Mouse (Mus musculus): Measurements from ENCODE around the gene Ehmt2.
"Not testable (repeated sequence)": the region's sequence is repeated elsewhere in the genome, so short reads cannot be mapped to it uniquely, and the experiment has no call there.

Gene Ehmt2

GRCm38 (mm10) chr17:34927306-34928019, 29.2 kb downstream of the Ehmt2 start:
- DNase-seq (ENCODE audit: low spot score) = no peak

GRCm38 (mm10) chr17:34928841-34929240, 30.6 kb downstream of the Ehmt2 start:
- no peak for DNase-seq (ENCODE audit: low spot score)

GRCm38 (mm10) chr17:34931061-34931734, 32.9 kb downstream of the Ehmt2 start, which contains the start of gene Neu1:
Gene Neu1 (plus strand): TSS chr17:34931253.
- peak; percentile 99 for DNase-seq (ENCODE audit: low spot score)

GRCm38 (mm10) chr17:34931735-34932098, 33.4 kb downstream of the Ehmt2 start:
- DNase-seq (ENCODE audit: low spot score) = peak; percentile 37

GRCm38 (mm10) chr17:34932287-34932686, 34.0 kb downstream of the Ehmt2 start:
- no peak for DNase-seq (ENCODE audit: low spot score)

- DNase-seq (ENCODE audit: low spot score) = no peak
Observed at GRCm38 (mm10) chr17:34934031-34934430, 35.8 kb downstream of the Ehmt2 start.

GRCm38 (mm10) chr17:34934830-34935229, 36.6 kb downstream of the Ehmt2 start:
- DNase-seq (ENCODE audit: low spot score) = no peak

- DNase-seq (ENCODE audit: low spot score) = no peak
Observed at GRCm38 (mm10) chr17:34937960-34938505, 39.8 kb downstream of the Ehmt2 start.

GRCm38 (mm10) chr17:34941344-34942041, 43.2 kb downstream of the Ehmt2 start:
- DNase-seq (ENCODE audit: low spot score) = no peak

- DNase-seq (ENCODE audit: low spot score) = no peak
Observed at GRCm38 (mm10) chr17:34943128-34943815, 45.0 kb downstream of the Ehmt2 start.

GRCm38 (mm10) chr17:34944362-34944761, 46.1 kb downstream of the Ehmt2 start:
- DNase-seq (ENCODE audit: low spot score) = no peak

- no peak for DNase-seq (ENCODE audit: low spot score)
Observed at GRCm38 (mm10) chr17:34946486-34947140, 48.3 kb downstream of the Ehmt2 start.

- peak; percentile 60 for DNase-seq (ENCODE audit: low spot score)
Observed at GRCm38 (mm10) chr17:34947606-34948005, 49.3 kb downstream of the Ehmt2 start.

GRCm38 (mm10) chr17:34948721-34949552, 50.7 kb downstream of the Ehmt2 start:
- not testable (repeated sequence) for DNase-seq (ENCODE audit: low spot score)

- no peak for DNase-seq (ENCODE audit: low spot score)
Observed at GRCm38 (mm10) chr17:34949553-34949969, 51.3 kb downstream of the Ehmt2 start.

- DNase-seq (ENCODE audit: low spot score) = no peak
Observed at GRCm38 (mm10) chr17:34950514-34951455, 52.5 kb downstream of the Ehmt2 start.

- DNase-seq (ENCODE audit: low spot score) = no peak
Observed at GRCm38 (mm10) chr17:34951636-34952377, 53.5 kb downstream of the Ehmt2 start.

- DNase-seq (ENCODE audit: low spot score) = peak; percentile 87
Observed at GRCm38 (mm10) chr17:34952378-34953040, 54.2 kb downstream of the Ehmt2 start.
